Mouse (Mus musculus): ENCODE data around the gene Herc1. TPM values are rescaled to one million over a fixed set of nuclear protein-coding genes. Genes with fewer than 3 reads are reported as not detected.
A peak's percentile ranks its signal among the peaks of the same experiment; 100 is the strongest.

The Herc1 gene
- total RNA-seq, 4 experiments from 2014 or later, result 41.9 to 78.0 (median 53.1) TPM

GRCm38 (mm10) chr9:66501248-66501647 lies 151.0 kb downstream of the Herc1 start:
- DNase-seq, result no peak

- no peak for DNase-seq
Observed at GRCm38 (mm10) chr9:66503879-66504411, 153.7 kb downstream of the Herc1 start.

- DNase-seq, result no peak
Observed at GRCm38 (mm10) chr9:66504518-66504917, 154.3 kb downstream of the Herc1 start.

GRCm38 (mm10) chr9:66505141-66505917 lies 155.1 kb downstream of the Herc1 start:
- DNase-seq, result no peak

- DNase-seq, result no peak
Observed at GRCm38 (mm10) chr9:66506011-66506410, 155.8 kb downstream of the Herc1 start.

GRCm38 (mm10) chr9:66506424-66506823 lies 156.2 kb downstream of the Herc1 start:
- no peak for DNase-seq

- no peak for DNase-seq
Observed at GRCm38 (mm10) chr9:66507684-66508083, 157.4 kb downstream of the Herc1 start.

- no peak for DNase-seq
Observed at GRCm38 (mm10) chr9:66508890-66509399, 158.7 kb downstream of the Herc1 start.

- no peak for DNase-seq
Observed at GRCm38 (mm10) chr9:66510351-66510841, 160.1 kb downstream of the Herc1 start.

- DNase-seq, result no peak
Observed at GRCm38 (mm10) chr9:66510944-66511343, 160.7 kb downstream of the Herc1 start.

- peak; percentile 94 for DNase-seq
Observed at GRCm38 (mm10) chr9:66511580-66512350, 161.5 kb downstream of the Herc1 start.

GRCm38 (mm10) chr9:66512351-66512671 lies 162.1 kb downstream of the Herc1 start:
- DNase-seq, result peak; percentile 86

GRCm38 (mm10) chr9:66513150-66513549 lies 162.9 kb downstream of the Herc1 start:
- DNase-seq, result no peak

GRCm38 (mm10) chr9:66513661-66514255 lies 163.5 kb downstream of the Herc1 start:
- no peak for DNase-seq

- no peak for DNase-seq
Observed at GRCm38 (mm10) chr9:66514256-66514770, 164.1 kb downstream of the Herc1 start, which contains the start of gene Fbxl22. Fbxl22 (minus strand) TSS chr9:66514593.

- no peak for DNase-seq
Observed at GRCm38 (mm10) chr9:66515115-66515514, 164.9 kb downstream of the Herc1 start.

- DNase-seq, result no peak
Observed at GRCm38 (mm10) chr9:66515680-66516210, 165.5 kb downstream of the Herc1 start.

GRCm38 (mm10) chr9:66516296-66516940 lies 166.2 kb downstream of the Herc1 start:
- peak; percentile 43 for DNase-seq

GRCm38 (mm10) chr9:66517746-66518145 lies 167.5 kb downstream of the Herc1 start:
- no peak for DNase-seq

- DNase-seq, result peak; percentile 57
Observed at GRCm38 (mm10) chr9:66518251-66518650, 168.0 kb downstream of the Herc1 start.

GRCm38 (mm10) chr9:66518901-66519300 lies 168.7 kb downstream of the Herc1 start:
- DNase-seq, result no peak

- DNase-seq, result no peak
Observed at GRCm38 (mm10) chr9:66520299-66520698, 170.0 kb downstream of the Herc1 start.
